Mouse (Mus musculus) stomach, embryonic 16.5 days (tissue): ENCODE results near the gene Man1c1. TPM values are rescaled to one million over a fixed set of nuclear protein-coding genes. Genes with fewer than 3 reads are reported as not detected.

Experiments
- ATAC-seq: fragments of 200-750 bp; cut with Nextera tagmentation; 2 replicates; pipeline ENCODE4 v1.8.0; 2017; ENCODE audit warnings: moderate number of reproducible peaks, moderate TSS enrichment; ENCODE audit not compliant: insufficient read depth, low FRiP score
- H3K27ac ChIP-seq: fragments of 300-500 bp; sonication (generic); 2 replicates; pipeline ENCODE4 v1.5.1; 2014; ENCODE audit warnings: low read length
- H3K27me3 ChIP-seq: fragments of 300-500 bp; sonication (generic); 2 replicates; pipeline ENCODE4 v1.6.1; 2014; ENCODE audit warnings: low read length, control low read depth, mixed read lengths; ENCODE audit not compliant: control insufficient read depth, insufficient read depth
- H3K36me3 ChIP-seq: fragments of 300-500 bp; sonication (generic); 2 replicates; pipeline ENCODE4 v1.6.1; 2014; ENCODE audit warnings: low read length; ENCODE audit not compliant: control insufficient read depth, insufficient read depth
- H3K4me1 ChIP-seq: fragments of 300-500 bp; sonication (generic); 2 replicates; pipeline ENCODE4 v1.6.1; 2014; ENCODE audit warnings: low read length, control low read depth, mixed read lengths; ENCODE audit not compliant: control insufficient read depth, insufficient read depth
- H3K4me2 ChIP-seq: fragments of 300-500 bp; sonication (generic); 2 replicates; pipeline ENCODE4 v1.6.1; 2014; ENCODE audit warnings: low read depth, low read length, mixed read lengths
- H3K4me3 ChIP-seq: fragments of 300-500 bp; sonication (generic); replicated peaks from 2 replicates; pipeline ENCODE4 v1.5.1; 2014; ENCODE audit warnings: mild to moderate bottlenecking, low read length
- H3K9ac ChIP-seq: fragments of 300-500 bp; sonication (generic); 2 replicates; pipeline ENCODE4 v1.6.1; 2014; ENCODE audit warnings: low read length
- H3K9me3 ChIP-seq: fragments of 300-500 bp; sonication (generic); replicated peaks from 2 replicates; pipeline ENCODE4 v1.6.1; 2016; ENCODE audit warnings: low read length, control low read depth; ENCODE audit not compliant: control insufficient read depth
- WGBS: fragments of 180-500 bp; shearing (Covaris S2); extraction: QIAGEN DNeasy Blood & Tissue Kit; methylation state at CpG from one replicate; pipeline ENCODE4 v1.1.7; 2014; 5-methylcytosine and 5-hydroxymethylcytosine counted together
- polyA plus RNA-seq: library from polyadenylated mRNA; unstranded; fragments of >200 nt; fragmentation: Nextera tagmentation; extraction: Ambion mirVana; gene quantifications from 2 replicates; pipeline ENCODE4 v1.2.1, GENCODE M21; 2015

Man1c1 gene
- polyA plus RNA-seq, 1 experiment from 2014 or later = 1.6 TPM

DNA sequence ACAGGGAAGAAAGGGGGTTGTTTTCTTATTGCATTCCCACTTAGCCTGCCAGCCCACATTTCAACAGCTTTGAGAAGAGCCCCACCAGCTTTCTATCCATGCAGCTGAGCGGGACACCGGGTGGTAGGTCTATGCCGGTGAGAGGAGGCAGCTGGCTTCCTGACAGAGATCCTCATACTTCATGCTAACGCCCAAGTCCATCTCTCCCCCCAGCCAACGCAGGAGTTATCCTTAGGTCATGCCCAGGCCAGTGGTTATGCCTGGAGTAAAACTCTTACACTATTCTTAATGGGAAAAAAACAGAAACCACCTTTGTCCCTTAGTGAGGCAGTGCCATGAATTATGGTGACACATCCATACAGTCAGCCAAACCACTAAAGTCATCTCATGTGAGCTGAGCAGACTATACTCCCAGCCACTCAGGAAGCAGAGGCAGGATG is 66.0 kb downstream of the Man1c1 start:
- H3K36me3 ChIP-seq = no peaks in the 10 kb centered on the region
- no peak for ATAC-seq
- H3K27me3 ChIP-seq = no peaks in the 10 kb centered on the region; the same call in 1 of the 2 replicates
- no peaks in the 10 kb centered on the region for H3K9me3 ChIP-seq
- no peak overlapping the region for H3K9ac ChIP-seq
- H3K4me1 ChIP-seq = 0 out of 2 replicates have a peak, but pooled peaks cover 6% of the 10 kb centered on the region
- no peak overlapping the region for H3K27ac ChIP-seq
- 41% methylated on average over 5 of the region's 5 CpGs for WGBS
- H3K4me2 ChIP-seq = no peak overlapping the region
- no peak overlapping the region for H3K4me3 ChIP-seq

DNA sequence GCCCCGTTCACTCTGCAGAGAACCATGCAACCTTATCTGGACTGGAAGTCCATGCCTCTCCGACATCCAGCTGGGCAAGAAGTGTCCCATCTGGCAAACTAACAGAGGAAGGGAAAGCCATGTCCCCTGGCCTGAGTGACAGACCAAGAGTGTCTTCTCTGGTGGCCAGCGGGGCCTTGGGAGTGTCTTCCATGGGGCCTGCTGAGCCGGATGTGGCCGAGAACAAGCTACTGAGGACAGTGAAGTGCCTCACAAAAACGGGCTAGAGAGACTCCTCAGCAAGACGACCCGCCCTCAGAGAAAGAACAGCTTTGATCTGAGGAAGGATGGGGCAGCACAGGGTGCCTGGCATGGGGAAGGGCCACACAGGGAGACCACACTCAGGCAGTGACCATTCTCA is 67.7 kb downstream of the Man1c1 start:
- ATAC-seq = no peak
- Histone ChIP-seq H3K27ac (no peak overlapping the region), H3K27me3 (no peaks in the 10 kb centered on the region; the same call in 1 of the 2 replicates), H3K4me2 (no peak overlapping the region), H3K4me1 (peaks cover 13% of the 10 kb centered on the region), H3K36me3 (no peaks in the 10 kb centered on the region), H3K9me3 (no peaks in the 10 kb centered on the region), H3K4me3 (no peak overlapping the region), H3K9ac (no peak overlapping the region)
- WGBS = 52% methylated on average over 8 of the region's 8 CpGs

- Histone ChIP-seq H3K27me3 (no peaks in the 10 kb centered on the region; the same call in 1 of the 2 replicates), H3K9ac (no peak overlapping the region), H3K9me3 (no peaks in the 10 kb centered on the region), H3K4me2 (no peak overlapping the region), H3K27ac (no peak overlapping the region), H3K4me3 (no peak overlapping the region), H3K36me3 (no peaks in the 10 kb centered on the region), H3K4me1 (peaks cover 13% of the 10 kb centered on the region)
- no peak for ATAC-seq
- 73% methylated on average over 13 of the region's 13 CpGs for WGBS
Measured at GRCm38 (mm10) chr4:134634001-134634400, 70.1 kb downstream of the Man1c1 start.

DNA sequence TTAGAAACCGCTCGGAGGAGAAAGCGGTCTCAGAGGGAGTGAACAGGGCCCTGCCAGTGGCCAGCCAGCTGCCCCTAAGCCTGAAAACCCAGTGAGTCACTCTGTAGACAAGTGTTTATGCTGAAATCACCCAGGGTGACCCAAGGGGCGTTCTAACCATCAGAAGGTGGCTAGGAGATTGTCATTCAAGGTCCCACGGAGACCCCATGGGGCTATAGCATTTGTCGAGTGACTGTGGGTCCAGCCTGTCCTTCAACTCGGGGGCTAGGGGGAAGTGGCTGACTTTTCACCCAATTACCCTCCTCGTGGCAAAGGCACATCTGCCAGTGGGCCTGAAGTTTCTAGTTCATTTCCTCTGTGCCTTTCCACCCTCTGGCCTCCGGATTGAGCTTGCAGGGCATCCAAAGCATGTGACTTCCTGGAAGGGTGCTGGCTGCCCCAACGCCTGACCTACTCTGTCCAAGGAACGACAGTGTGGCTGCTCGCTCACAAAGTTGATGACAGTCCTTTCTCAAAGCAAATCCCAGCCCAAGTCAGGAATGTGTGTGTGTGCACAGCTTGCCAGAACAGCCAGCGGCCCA is 71.9 kb downstream of the Man1c1 start:
- H3K36me3 ChIP-seq = no peaks in the 10 kb centered on the region
- ATAC-seq = no peak
- no peak overlapping the region for H3K4me3 ChIP-seq
- peak overlapping the region; percentile 77 for H3K27ac ChIP-seq
- peak overlapping the region; percentile 35 for H3K9ac ChIP-seq
- 31% methylated on average over 13 of the region's 13 CpGs for WGBS
- H3K27me3 ChIP-seq = no peaks in the 10 kb centered on the region; the same call in 1 of the 2 replicates
- peaks cover 16% of the 10 kb centered on the region for H3K4me1 ChIP-seq
- no peaks in the 10 kb centered on the region for H3K9me3 ChIP-seq
- H3K4me2 ChIP-seq = no peak overlapping the region

- Histone ChIP-seq H3K27me3 (no peaks in the 10 kb centered on the region; the same call in 1 of the 2 replicates), H3K4me3 (no peak overlapping the region), H3K27ac (peak overlapping the region; percentile 77; the same call in 1 of the 2 replicates), H3K4me2 (no peak overlapping the region), H3K36me3 (no peaks in the 10 kb centered on the region), H3K9ac (no peak overlapping the region), H3K9me3 (no peaks in the 10 kb centered on the region), H3K4me1 (peaks cover 16% of the 10 kb centered on the region)
- ATAC-seq = no peak
- WGBS = 76% methylated on average over 14 of the region's 14 CpGs
Measured at GRCm38 (mm10) chr4:134631471-134632130, 72.5 kb downstream of the Man1c1 start.

DNA sequence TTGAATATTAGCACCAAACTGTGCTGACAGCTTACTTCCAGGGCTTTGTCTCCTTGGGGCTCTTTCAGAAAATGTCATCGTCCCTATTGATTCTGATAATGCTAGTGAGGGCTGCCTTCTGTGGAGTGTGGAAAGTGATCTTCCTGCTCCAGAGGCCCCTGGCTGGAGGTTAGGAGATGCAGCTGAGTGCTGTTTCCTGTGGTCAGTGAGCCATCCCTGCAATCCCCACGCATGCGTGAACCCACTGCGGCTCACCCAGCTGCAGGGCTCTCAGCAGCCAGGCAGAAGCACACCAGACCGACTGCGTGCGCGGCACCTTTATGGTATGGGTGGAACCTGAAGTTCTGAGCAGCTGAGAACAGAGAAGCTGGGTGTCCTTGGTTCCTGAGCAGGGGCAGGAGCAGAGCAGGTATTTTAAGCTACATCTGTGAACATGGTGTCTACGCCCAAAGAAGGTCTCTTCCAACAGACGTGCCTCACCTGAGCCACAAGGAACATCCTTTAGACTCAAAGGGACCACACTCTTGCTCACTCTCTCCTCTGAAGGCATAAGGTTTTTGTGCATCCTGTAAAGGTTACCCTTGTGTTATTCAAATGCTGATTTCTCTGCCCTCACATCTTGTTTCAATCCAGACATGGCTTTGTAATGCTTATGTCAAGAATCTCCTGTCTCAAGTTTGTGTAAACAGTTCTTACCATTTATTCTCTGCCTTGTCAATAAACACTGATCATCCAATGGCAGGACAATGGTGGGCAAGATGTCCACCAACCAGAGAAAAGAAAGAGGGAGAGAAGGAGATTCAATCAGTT is 75.3 kb downstream of the Man1c1 start:
- peaks cover 19% of the 10 kb centered on the region for H3K4me1 ChIP-seq

GRCm38 (mm10) chr4:134628058-134628457 is 76.0 kb downstream of the Man1c1 start:
- H3K4me3 ChIP-seq = no peak overlapping the region
- H3K4me2 ChIP-seq = no peak overlapping the region
- no peaks in the 10 kb centered on the region for H3K9me3 ChIP-seq
- no peak for ATAC-seq
- H3K36me3 ChIP-seq = no peaks in the 10 kb centered on the region
- WGBS = 72% methylated on average over 7 of the region's 7 CpGs
- H3K9ac ChIP-seq = no peak overlapping the region
- H3K27me3 ChIP-seq = no peaks in the 10 kb centered on the region
- H3K4me1 ChIP-seq = peaks cover 19% of the 10 kb centered on the region
- H3K27ac ChIP-seq = no peak overlapping the region

More for the DNA sequence above, 75.3 kb downstream of the Man1c1 start:
- Histone ChIP-seq H3K27me3 (no peaks in the 10 kb centered on the region), H3K27ac (no peak overlapping the region), H3K4me3 (no peak overlapping the region), H3K4me2 (no peak overlapping the region), H3K9me3 (no peaks in the 10 kb centered on the region), H3K36me3 (no peaks in the 10 kb centered on the region), H3K9ac (no peak overlapping the region)
- ATAC-seq = no peak
- WGBS = 77% methylated on average over 10 of the region's 10 CpGs

DNA sequence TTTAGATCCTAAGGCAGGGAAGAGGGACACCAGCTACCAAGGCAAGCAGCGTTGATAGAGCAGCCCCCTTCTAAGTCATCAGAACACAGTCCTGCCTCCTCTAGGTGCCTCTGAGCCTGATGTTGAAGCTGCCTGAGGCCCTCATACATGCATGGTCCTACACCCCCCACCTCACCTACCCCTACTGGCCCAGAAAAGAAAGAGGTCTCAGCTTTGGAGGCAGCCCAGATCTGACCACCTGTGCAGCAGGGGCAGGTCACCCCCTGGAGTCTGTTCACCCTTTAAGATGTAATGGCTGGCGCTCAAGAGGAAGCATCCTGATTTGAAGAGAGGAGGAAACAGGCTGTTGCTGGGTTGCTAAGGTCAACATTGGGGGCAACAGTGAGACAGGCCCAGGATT is 77.2 kb downstream of the Man1c1 start:
- H3K4me2 ChIP-seq = no peak overlapping the region
- H3K9me3 ChIP-seq = no peaks in the 10 kb centered on the region
- H3K27me3 ChIP-seq = no peaks in the 10 kb centered on the region
- H3K9ac ChIP-seq = no peak overlapping the region
- H3K36me3 ChIP-seq = no peaks in the 10 kb centered on the region
- H3K4me3 ChIP-seq = no peak overlapping the region
- no peak overlapping the region for H3K27ac ChIP-seq
- WGBS = 78% methylated on average over 2 of the region's 2 CpGs
- ATAC-seq = no peak
- peaks cover 8% of the 10 kb centered on the region; the same call in 1 of the 2 replicates for H3K4me1 ChIP-seq

- Histone ChIP-seq H3K4me2 (no peak overlapping the region), H3K4me1 (0 out of 2 replicates have a peak, but pooled peaks cover 5% of the 10 kb centered on the region), H3K27ac (no peak overlapping the region), H3K4me3 (no peak overlapping the region), H3K9ac (no peak overlapping the region), H3K27me3 (no peaks in the 10 kb centered on the region), H3K36me3 (no peaks in the 10 kb centered on the region), H3K9me3 (no peaks in the 10 kb centered on the region)
- no peak for ATAC-seq
- WGBS = 56% methylated on average over 4 of the region's 4 CpGs
Measured at GRCm38 (mm10) chr4:134626350-134626749, 77.7 kb downstream of the Man1c1 start.
